Mouse (Mus musculus): ENCODE results near the gene Uhrf1bp1. TPM values are rescaled to one million over a fixed set of nuclear protein-coding genes. Genes with fewer than 3 reads are reported as not detected.

The Uhrf1bp1 gene
- polyA plus RNA-seq, 2 experiments, result 8.0 to 13.5 TPM

DNA sequence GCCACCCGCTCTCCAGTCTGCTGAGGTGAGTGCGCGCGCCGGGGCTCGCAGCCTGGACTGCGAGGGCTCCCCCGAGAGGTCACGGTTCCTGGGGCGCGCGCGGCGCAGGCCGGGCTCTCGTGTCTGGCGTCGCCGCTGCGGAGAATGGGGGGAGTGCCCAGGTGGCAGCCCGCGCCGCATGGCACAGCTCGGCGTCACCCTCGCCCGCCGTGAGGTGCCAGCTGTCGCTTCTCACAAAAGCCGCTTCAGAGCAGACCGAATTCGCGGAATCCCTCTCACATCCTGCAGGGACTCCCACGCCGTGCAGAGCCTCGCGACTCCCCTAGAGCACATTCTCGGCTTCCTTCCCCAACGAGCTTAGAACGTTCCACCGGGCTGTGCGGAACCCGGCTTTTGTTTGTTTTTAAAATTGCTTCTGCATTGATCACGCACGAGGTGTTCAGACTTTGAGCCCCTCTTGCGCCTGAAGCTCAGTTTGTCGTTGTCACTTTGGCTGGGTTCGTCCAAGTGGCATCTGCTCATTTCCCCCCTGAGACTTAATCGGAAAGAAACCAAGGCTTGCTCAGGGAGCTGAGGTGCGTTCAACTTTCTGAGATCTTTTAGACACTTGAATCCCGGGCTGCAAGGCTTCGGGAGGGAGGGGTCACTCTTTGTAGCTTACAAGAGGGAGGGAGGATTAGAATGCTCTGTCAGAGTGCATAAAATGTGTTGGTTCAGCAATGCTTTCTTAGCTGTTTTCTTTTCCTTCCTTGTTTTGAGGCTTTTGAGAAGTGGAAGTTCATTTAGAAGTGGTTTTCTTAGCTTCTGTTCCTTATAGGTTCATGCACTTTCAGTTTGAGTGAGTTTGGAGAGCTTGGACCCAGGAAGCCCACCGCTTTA, 53.6 kb downstream of the Uhrf1bp1 start, which contains the start of gene Taf11:
TSS of gene Taf11 (minus strand) at position 223 of the 879 bp plus-strand sequence.
- DNase-seq (ENCODE audit: low spot score) (peak; percentile 18), ATAC-seq (ENCODE audit: low FRiP score, low read depth) (no peak; the same call in 1 of the 2 replicates)

DNA sequence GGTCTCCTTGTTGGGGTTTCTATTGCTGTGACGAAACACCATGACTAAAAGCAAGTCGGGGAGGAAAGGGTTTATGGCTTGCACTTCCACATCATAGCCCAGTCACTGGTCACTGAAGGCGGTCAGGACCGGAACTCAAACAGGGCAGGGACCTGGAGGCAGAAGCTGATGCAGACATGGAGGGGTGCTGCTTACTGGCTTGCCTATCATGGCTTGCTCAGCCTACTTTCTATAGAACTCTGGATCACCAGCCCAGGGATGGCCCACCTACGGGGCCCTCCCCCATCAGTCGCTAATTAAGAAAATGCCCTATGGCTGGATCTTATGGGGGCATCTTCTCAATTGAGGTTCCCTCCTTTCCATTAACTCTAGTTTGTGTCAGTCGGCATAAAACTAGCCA, 55.1 kb downstream of the Uhrf1bp1 start:
- H3K27me3 ChIP-seq (ENCODE audit: control insufficient read depth, insufficient read depth, low read length), result no peaks in the 10 kb centered on the region
- no peak overlapping the region for H3K4me2 ChIP-seq (replicated peaks; ENCODE audit: low read depth, low read length, severe bottlenecking)
- no peaks in the 10 kb centered on the region; the same call in 1 of the 2 replicates for H3K36me3 ChIP-seq (ENCODE audit: control insufficient read depth, insufficient read depth, low read length)
- WGBS, result 80% methylated on average over 7 of the region's 7 CpGs
- H3K9ac ChIP-seq (ENCODE audit: low read depth, low read length, severe bottlenecking), result no peak overlapping the region
- H3K9me3 ChIP-seq (ENCODE audit: control insufficient read depth, low read length), result no peaks in the 10 kb centered on the region
- no peak for TF ChIP-seq POLR2A (IDR thresholded peaks at IDR 0.05; ENCODE audit: borderline replicate concordance, extremely low read depth, insufficient read depth, insufficient read length)
- no peak overlapping the region for H3K4me3 ChIP-seq (replicated peaks; ENCODE audit: low read length)
- peaks cover 17% of the 10 kb centered on the region for H3K4me1 ChIP-seq (ENCODE audit: control insufficient read depth, insufficient read depth, low read length)
- no peak for DNase-seq (ENCODE audit: low spot score)
- ATAC-seq (ENCODE audit: low FRiP score, low read depth), result no peak
- no peak overlapping the region for H3K27ac ChIP-seq (replicated peaks; ENCODE audit: low read depth, low read length)

More for the DNA sequence above, 53.6 kb downstream of the Uhrf1bp1 start, which contains the start of gene Taf11:
- Histone ChIP-seq H3K27ac (replicated peaks; ENCODE audit: low read depth, low read length) (peak within 1 kb of the TSS; percentile 89), H3K4me1 (ENCODE audit: control insufficient read depth, insufficient read depth, low read length) (peaks cover 17% of the 10 kb centered on the region), H3K9ac (ENCODE audit: low read depth, low read length, severe bottlenecking) (peak within 1 kb of the TSS; percentile 85), H3K9me3 (ENCODE audit: control insufficient read depth, low read length) (no peaks in the 10 kb centered on the region), H3K4me3 (replicated peaks; ENCODE audit: low read length) (peak within 1 kb of the TSS; percentile 96), H3K27me3 (ENCODE audit: control insufficient read depth, insufficient read depth, low read length) (no peaks in the 10 kb centered on the region), H3K4me2 (replicated peaks; ENCODE audit: low read depth, low read length, severe bottlenecking) (peak within 1 kb of the TSS; percentile 71), H3K36me3 (ENCODE audit: control insufficient read depth, insufficient read depth, low read length) (peaks cover 6% of the 10 kb centered on the region; the same call in 1 of the 2 replicates)
- 3% methylated on average over 30 of the region's 53 CpGs for WGBS
- no peak for TF ChIP-seq POLR2A (IDR thresholded peaks at IDR 0.05; ENCODE audit: borderline replicate concordance, extremely low read depth, insufficient read depth, insufficient read length)

DNA sequence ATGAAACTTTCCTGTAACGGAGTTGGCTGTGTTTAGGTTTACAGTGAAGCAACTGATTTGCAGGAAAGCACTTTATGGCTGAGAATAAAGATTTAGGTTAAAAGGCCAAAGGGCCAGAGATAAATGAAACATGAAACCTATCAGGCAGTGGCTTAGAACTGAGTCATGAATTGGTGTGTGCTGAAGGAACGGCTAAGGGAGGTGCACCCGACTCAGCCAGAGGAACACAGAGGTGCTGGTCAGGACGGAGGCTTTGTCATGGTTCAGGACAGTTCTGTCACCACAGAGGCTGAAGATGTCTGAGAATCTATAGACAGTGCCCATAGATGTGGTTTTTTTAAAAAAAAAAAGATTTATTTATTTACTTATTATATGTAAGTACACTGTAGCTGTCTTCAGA, 58.5 kb downstream of the Uhrf1bp1 start:
- H3K4me3 ChIP-seq (replicated peaks; ENCODE audit: low read length), result no peak overlapping the region
- no peak overlapping the region for H3K9ac ChIP-seq (ENCODE audit: low read depth, low read length, severe bottlenecking)
- no peaks in the 10 kb centered on the region; the same call in 1 of the 2 replicates for H3K36me3 ChIP-seq (ENCODE audit: control insufficient read depth, insufficient read depth, low read length)
- no peaks in the 10 kb centered on the region for H3K27me3 ChIP-seq (ENCODE audit: control insufficient read depth, insufficient read depth, low read length)
- H3K27ac ChIP-seq (replicated peaks; ENCODE audit: low read depth, low read length), result no peak overlapping the region
- H3K4me1 ChIP-seq (ENCODE audit: control insufficient read depth, insufficient read depth, low read length), result peaks cover 13% of the 10 kb centered on the region; the same call in 1 of the 2 replicates
- TF ChIP-seq POLR2A (IDR thresholded peaks at IDR 0.05; ENCODE audit: borderline replicate concordance, extremely low read depth, insufficient read depth, insufficient read length), result no peak
- WGBS, result 74% methylated on average over 4 of the region's 4 CpGs
- no peaks in the 10 kb centered on the region for H3K9me3 ChIP-seq (ENCODE audit: control insufficient read depth, low read length)
- no peak for ATAC-seq (ENCODE audit: low FRiP score, low read depth)
- H3K4me2 ChIP-seq (replicated peaks; ENCODE audit: low read depth, low read length, severe bottlenecking), result no peak overlapping the region
- DNase-seq (ENCODE audit: low spot score), result no peak

DNA sequence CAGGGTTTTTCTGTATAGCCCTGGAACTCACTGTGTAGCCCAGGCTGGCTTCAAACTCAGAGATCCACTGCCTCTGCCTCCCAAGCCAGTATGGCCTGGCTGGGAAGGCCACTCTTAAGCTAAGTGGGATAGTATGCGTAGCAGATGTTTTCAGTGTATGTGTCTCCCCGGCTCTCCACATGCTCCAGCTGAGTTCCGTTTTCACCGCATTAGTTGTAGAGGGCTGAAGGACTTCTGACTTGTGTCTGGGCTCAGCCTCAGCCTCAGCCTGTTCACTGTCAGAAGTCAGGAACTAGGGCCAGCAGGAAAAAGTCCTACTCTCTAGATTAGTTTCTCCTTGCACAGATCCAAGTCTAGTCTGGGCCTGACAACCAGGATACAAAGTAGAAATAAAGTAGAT, 60.1 kb downstream of the Uhrf1bp1 start:
- H3K27me3 ChIP-seq (ENCODE audit: control insufficient read depth, insufficient read depth, low read length), result no peaks in the 10 kb centered on the region
- H3K9me3 ChIP-seq (ENCODE audit: control insufficient read depth, low read length), result no peaks in the 10 kb centered on the region
- 0 out of 2 replicates have a peak, but pooled peaks cover under 1% of the 10 kb centered on the region for H3K4me1 ChIP-seq (ENCODE audit: control insufficient read depth, insufficient read depth, low read length)
- TF ChIP-seq POLR2A (IDR thresholded peaks at IDR 0.05; ENCODE audit: borderline replicate concordance, extremely low read depth, insufficient read depth, insufficient read length), result no peak
- H3K9ac ChIP-seq (ENCODE audit: low read depth, low read length, severe bottlenecking), result no peak overlapping the region
- no peak overlapping the region for H3K4me2 ChIP-seq (replicated peaks; ENCODE audit: low read depth, low read length, severe bottlenecking)
- WGBS, result 67% methylated on average over 4 of the region's 4 CpGs
- no peak overlapping the region for H3K27ac ChIP-seq (replicated peaks; ENCODE audit: low read depth, low read length)
- DNase-seq (ENCODE audit: low spot score) (no peak), ATAC-seq (ENCODE audit: low FRiP score, low read depth) (no peak)
- no peaks in the 10 kb centered on the region; the same call in 1 of the 2 replicates for H3K36me3 ChIP-seq (ENCODE audit: control insufficient read depth, insufficient read depth, low read length)
- H3K4me3 ChIP-seq (replicated peaks; ENCODE audit: low read length), result no peak overlapping the region

DNA sequence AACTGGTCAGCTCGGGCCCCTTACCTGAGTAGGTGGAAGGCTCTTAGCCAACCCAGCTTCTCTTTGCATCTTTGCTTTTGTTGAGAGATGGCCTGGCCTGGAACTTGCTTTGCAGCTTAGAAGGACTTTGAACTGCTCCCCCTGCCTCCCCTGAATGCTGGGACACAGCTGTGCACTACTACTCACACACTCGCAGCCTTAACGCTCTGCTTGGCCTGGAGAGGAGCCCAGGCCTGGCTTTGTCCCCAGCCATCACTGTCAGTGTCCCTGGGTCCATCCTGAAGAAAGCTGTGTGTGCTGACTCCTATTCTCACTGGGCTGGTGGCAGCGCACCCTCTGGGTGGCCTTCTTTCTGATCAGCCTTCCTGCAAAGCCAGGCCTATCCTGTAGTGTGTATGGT, 64.4 kb downstream of the Uhrf1bp1 start:
- DNase-seq (ENCODE audit: low spot score), result no peak
- Histone ChIP-seq H3K36me3 (ENCODE audit: control insufficient read depth, insufficient read depth, low read length) (no peaks in the 10 kb centered on the region), H3K4me2 (replicated peaks; ENCODE audit: low read depth, low read length, severe bottlenecking) (no peak overlapping the region), H3K27me3 (ENCODE audit: control insufficient read depth, insufficient read depth, low read length) (no peaks in the 10 kb centered on the region), H3K4me3 (replicated peaks; ENCODE audit: low read length) (no peak overlapping the region), H3K9ac (ENCODE audit: low read depth, low read length, severe bottlenecking) (no peak overlapping the region), H3K4me1 (ENCODE audit: control insufficient read depth, insufficient read depth, low read length) (no peaks in the 10 kb centered on the region; the same call in 1 of the 2 replicates), H3K27ac (replicated peaks; ENCODE audit: low read depth, low read length) (no peak overlapping the region), H3K9me3 (ENCODE audit: control insufficient read depth, low read length) (no peaks in the 10 kb centered on the region)
- ATAC-seq (ENCODE audit: low FRiP score, low read depth), result no peak
- TF ChIP-seq POLR2A (IDR thresholded peaks at IDR 0.05; ENCODE audit: borderline replicate concordance, extremely low read depth, insufficient read depth, insufficient read length), result no peak
- 82% methylated on average over 4 of the region's 4 CpGs for WGBS

Measured in limb, embryonic 14.5 days (tissue).